Mouse (Mus musculus) intestine, postnatal 0 days (tissue): ENCODE measurements around the gene Cnfn. TPM values are rescaled to one million over a fixed set of nuclear protein-coding genes. Genes with fewer than 3 reads are reported as not detected.

Source experiments
- ATAC-seq: fragments of 200-750 bp; cut with Nextera tagmentation; 2 replicates; pipeline ENCODE4 v1.8.0; 2017; ENCODE audit warnings: mild to moderate bottlenecking, moderate TSS enrichment, moderate library complexity
- H3K27ac ChIP-seq: fragments of 300-500 bp; sonication (generic); 2 replicates; pipeline ENCODE4 v1.5.1; 2014; ENCODE audit warnings: mild to moderate bottlenecking, low read depth, low read length, moderate library complexity
- H3K27me3 ChIP-seq: fragments of 300-500 bp; sonication (generic); replicated peaks from 2 replicates; pipeline ENCODE4 v1.6.1; 2014; ENCODE audit warnings: low read length, mixed read lengths; ENCODE audit not compliant: control insufficient read depth, insufficient read depth
- H3K36me3 ChIP-seq: fragments of 300-500 bp; sonication (generic); 2 replicates; pipeline ENCODE4 v1.6.1; 2014; ENCODE audit warnings: mild to moderate bottlenecking, moderate library complexity; ENCODE audit not compliant: control insufficient read depth, insufficient read depth
- H3K4me1 ChIP-seq: fragments of 300-500 bp; sonication (generic); replicated peaks from 2 replicates; pipeline ENCODE4 v1.6.1; 2014; ENCODE audit warnings: antibody characterized with exemption, low read length, mixed read lengths; ENCODE audit not compliant: control insufficient read depth, insufficient read depth
- H3K4me2 ChIP-seq: fragments of 300-500 bp; sonication (generic); replicated peaks from 2 replicates; pipeline ENCODE4 v1.6.1; 2014; ENCODE audit warnings: low read depth, mild to moderate bottlenecking, moderate library complexity
- H3K4me3 ChIP-seq: fragments of 300-500 bp; sonication (generic); 2 replicates; pipeline ENCODE4 v1.5.1; 2014; ENCODE audit warnings: low read depth, low read length
- H3K9ac ChIP-seq: fragments of 300-500 bp; sonication (generic); 2 replicates; pipeline ENCODE4 v1.6.1; 2014; ENCODE audit warnings: mild to moderate bottlenecking, low read depth, low read length
- H3K9me3 ChIP-seq: fragments of 300-500 bp; sonication (generic); 2 replicates; pipeline ENCODE4 v1.6.1; 2016; ENCODE audit warnings: mixed run types; ENCODE audit not compliant: control insufficient read depth
- CTCF ChIP-seq: sonication (generic); IDR thresholded peaks from 2 replicates; pipeline ENCODE4 v1.5.1; 2016; ENCODE audit warnings: low read depth, mild to moderate bottlenecking, control low read depth, antibody characterized with exemption, moderate library complexity
- WGBS: fragments of 180-500 bp; shearing (Covaris S2); extraction: QIAGEN DNeasy Blood & Tissue Kit; methylation state at CpG from one replicate; pipeline ENCODE4 v1.1.7; 2014; 5-methylcytosine and 5-hydroxymethylcytosine counted together
- polyA plus RNA-seq: library from polyadenylated mRNA; unstranded; fragments of >200 nt; fragmentation: Nextera tagmentation; extraction: Ambion mirVana; gene quantifications from 2 replicates; pipeline ENCODE4 v1.2.1, GENCODE M21; 2015

The Cnfn gene
- polyA plus RNA-seq, 1 experiment from 2014 or later: 0.33 TPM

DNA sequence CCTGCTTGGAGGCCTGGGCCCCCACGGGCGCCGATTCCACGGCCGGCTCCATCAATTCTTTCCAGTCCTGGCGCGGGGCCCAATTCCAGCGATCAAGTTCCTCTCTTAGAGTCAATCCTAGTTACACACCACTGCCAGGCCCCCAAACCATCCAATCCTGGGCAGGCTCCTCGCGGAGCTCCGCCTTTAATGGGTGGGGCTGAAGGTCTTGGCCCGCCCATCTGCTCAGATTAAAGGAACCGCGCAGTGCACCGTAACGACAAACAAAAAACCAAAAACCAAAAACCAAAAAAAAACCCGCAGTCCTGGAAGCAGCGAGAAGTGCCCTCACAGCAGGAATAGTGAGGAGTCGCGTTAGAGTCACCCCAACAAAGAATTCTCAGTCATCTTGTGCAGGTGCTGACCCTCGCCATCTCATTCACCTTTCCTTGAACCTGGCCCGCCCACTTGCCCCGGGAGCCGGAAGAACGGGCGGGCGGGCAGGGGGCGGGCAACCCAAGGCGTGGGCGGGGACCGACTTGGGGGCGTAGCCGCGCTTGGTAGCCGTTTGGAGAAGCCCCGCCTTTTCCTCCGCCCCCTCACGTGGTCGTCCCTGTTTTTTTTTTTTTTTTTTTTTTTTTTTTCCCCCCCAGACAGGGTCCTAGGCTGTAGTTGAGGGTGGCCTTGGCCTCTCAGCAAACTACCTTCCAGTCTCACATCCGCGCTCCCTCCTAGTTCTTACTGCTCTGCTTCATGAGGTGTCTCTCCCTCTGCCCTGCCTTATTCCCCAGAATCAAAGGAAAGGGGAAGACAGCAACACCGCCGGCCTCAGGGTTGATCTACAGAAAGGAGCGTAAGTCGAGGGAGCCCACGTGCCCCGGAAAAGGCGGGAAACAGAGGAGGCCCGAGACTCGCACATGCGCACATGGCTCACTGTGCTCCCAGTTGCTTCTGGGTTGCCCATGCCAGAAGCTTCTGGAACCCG is 26.3 kb upstream of the Cnfn start:
- no peaks in the 10 kb centered on the region for H3K36me3 ChIP-seq
- peak overlapping the region; percentile 76 for H3K4me3 ChIP-seq
- peak; percentile 96 for ATAC-seq
- no peaks in the 10 kb centered on the region for H3K9me3 ChIP-seq
- TF ChIP-seq CTCF: no peak
- H3K27ac ChIP-seq: peak overlapping the region; percentile 46
- H3K4me2 ChIP-seq: peak overlapping the region; percentile 69
- WGBS: 5% methylated on average over 49 of the region's 52 CpGs
- H3K27me3 ChIP-seq: no peaks in the 10 kb centered on the region
- H3K4me1 ChIP-seq: peaks cover 4% of the 10 kb centered on the region
- peak overlapping the region; percentile 56 for H3K9ac ChIP-seq

DNA sequence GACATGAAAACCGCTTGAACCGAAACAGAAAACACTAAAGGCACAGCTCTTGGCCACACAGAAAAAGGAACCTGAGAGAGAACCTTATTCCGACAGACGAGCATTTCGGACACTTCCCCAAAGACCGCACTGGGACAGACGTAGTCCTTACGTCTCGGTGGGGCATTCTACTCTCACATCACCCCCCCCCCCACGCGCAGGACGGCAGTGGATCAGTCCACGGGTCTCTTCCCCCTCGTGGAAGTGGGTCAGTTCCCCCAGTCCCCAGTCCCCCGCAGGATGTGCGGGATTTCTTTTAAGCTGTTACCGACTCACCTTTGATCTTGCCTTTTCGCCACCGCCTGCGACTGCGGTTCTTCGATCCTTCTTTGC is 25.6 kb upstream of the Cnfn start:
- Histone ChIP-seq H3K9me3 (no peaks in the 10 kb centered on the region), H3K9ac (peak overlapping the region; percentile 56), H3K27me3 (no peaks in the 10 kb centered on the region), H3K4me1 (peaks cover 11% of the 10 kb centered on the region), H3K27ac (peak overlapping the region; percentile 42; the same call in 1 of the 2 replicates), H3K4me3 (peak overlapping the region; percentile 76), H3K36me3 (no peaks in the 10 kb centered on the region), H3K4me2 (peak overlapping the region; percentile 69)
- under 1% methylated on average over 22 of the region's 22 CpGs for WGBS
- peak; percentile 2; the same call in 1 of the 2 replicates for ATAC-seq
- no peak for TF ChIP-seq CTCF

DNA sequence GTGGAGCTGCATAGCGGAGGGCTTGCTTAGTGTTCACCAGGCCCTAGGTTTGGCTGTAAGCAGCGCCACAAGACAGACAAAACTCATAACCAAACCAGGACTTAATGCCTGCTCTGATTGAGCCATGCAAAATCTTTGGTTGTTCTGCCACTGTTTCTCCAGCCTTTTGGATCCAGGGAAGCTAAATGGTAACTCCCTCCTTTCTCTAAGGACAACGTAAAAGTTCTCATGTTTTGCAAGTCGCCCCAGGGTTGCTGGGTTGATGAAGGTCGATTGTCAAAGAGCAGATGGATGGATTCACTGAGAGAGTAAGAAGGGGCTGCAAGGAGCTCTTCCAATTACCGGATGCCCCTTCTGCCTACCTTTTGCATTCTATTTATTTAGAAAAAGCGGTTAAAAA is 25.2 kb upstream of the Cnfn start:
- 12% methylated on average over 7 of the region's 7 CpGs for WGBS

DNA sequence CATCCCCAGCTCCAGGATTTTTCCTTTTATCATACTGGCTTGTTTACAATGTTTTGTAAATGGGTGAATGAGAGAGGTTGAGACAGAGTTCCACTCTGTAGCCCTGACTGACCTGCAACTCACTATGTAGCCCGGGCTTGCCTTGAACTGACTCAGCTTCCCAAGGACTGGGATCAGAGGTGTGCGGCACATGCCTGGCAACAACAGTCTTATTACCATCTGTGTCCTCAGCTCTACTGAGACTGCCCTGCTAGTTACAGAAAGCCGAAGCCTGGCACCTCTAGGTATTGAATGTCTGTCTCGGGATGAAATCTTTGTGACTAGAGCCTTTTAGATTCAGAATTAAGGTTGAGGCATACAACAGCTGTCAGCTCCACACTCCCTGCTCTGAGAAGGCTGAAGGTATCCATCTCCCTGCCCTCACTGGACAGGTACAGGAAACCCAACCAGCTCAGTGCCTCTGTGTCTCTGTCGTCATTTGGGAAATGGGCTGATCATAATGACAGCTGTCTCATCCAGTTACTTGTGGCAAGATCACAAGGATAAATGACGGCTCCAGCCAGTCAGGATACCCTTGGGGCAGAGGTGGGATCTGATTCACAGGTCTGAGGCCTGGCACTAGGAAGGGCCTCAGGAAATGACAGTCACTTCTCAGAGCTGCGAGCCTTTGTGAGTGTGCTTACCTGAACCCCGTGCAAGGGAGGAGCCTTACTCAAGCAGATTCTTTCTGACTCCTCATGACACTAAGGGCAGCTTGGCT is 24.1 kb upstream of the Cnfn start:
- peak; percentile 23; the same call in 1 of the 2 replicates for ATAC-seq
- Histone ChIP-seq H3K4me2 (peak overlapping the region; percentile 69), H3K36me3 (peaks cover under 1% of the 10 kb centered on the region; the same call in 1 of the 2 replicates), H3K27me3 (no peaks in the 10 kb centered on the region), H3K4me1 (peaks cover 20% of the 10 kb centered on the region), H3K9ac (no peak overlapping the region), H3K27ac (peak overlapping the region; percentile 42), H3K9me3 (no peaks in the 10 kb centered on the region), H3K4me3 (peak overlapping the region; percentile 76; the same call in 1 of the 2 replicates)
- WGBS: 62% methylated on average over 8 of the region's 8 CpGs
- no peak for TF ChIP-seq CTCF

More for the DNA sequence above, 25.2 kb upstream of the Cnfn start:
- H3K4me3 ChIP-seq: peak overlapping the region; percentile 76
- H3K36me3 ChIP-seq: no peaks in the 10 kb centered on the region
- H3K4me1 ChIP-seq: peaks cover 13% of the 10 kb centered on the region
- H3K9me3 ChIP-seq: no peaks in the 10 kb centered on the region
- ATAC-seq: no peak
- H3K9ac ChIP-seq: peak overlapping the region; percentile 56
- H3K27ac ChIP-seq: peak overlapping the region; percentile 47
- H3K27me3 ChIP-seq: no peaks in the 10 kb centered on the region
- no peak for TF ChIP-seq CTCF
- peak overlapping the region; percentile 69 for H3K4me2 ChIP-seq

DNA sequence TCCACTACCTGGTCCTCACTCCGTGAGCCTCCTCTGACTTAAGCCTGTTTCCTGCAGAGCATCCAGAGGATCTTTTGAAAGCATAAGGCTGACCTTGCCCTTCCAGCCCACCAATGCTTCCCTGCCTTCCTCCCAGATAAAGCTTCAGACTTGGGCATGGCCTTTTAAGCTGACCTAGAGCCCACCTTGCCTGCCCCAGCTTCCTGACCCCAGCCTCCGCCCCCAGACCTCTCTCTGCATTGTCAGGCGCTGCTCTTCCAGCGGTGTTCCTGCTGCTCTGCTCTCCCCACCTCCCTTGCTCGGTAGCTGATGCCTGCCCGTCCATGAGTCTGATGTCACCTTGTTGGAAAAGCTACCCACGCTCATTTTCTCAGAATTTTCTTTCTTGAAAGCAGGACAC is 23.3 kb upstream of the Cnfn start:
- no peak overlapping the region; the same call in 1 of the 2 replicates for H3K27ac ChIP-seq

More for the DNA sequence above, 23.3 kb upstream of the Cnfn start:
- peaks cover 20% of the 10 kb centered on the region for H3K4me1 ChIP-seq
- H3K9me3 ChIP-seq: no peaks in the 10 kb centered on the region
- no peak overlapping the region for H3K4me2 ChIP-seq
- no peak overlapping the region for H3K4me3 ChIP-seq
- WGBS: 76% methylated on average over 7 of the region's 7 CpGs
- H3K9ac ChIP-seq: no peak overlapping the region
- no peak for ATAC-seq
- H3K36me3 ChIP-seq: peaks cover 9% of the 10 kb centered on the region
- TF ChIP-seq CTCF: no peak
- H3K27me3 ChIP-seq: no peaks in the 10 kb centered on the region
